Mouse (Mus musculus): ENCODE data around the gene Ceacam2. TPM values are rescaled to one million over a fixed set of nuclear protein-coding genes. Genes with fewer than 3 reads are reported as not detected.
A peak's percentile ranks its signal among the peaks of the same experiment; 100 is the strongest.
"Not testable (repeated sequence)": the region's sequence is repeated elsewhere in the genome, so short reads cannot be mapped to it uniquely, and the experiment has no call there.

Gene Ceacam2
- polyA plus RNA-seq, 1 experiment from 2014 or later, result 0.19 TPM

- H3K9ac ChIP-seq (ENCODE audit: low read depth, low read length); H3K36me3 ChIP-seq (ENCODE audit: control insufficient read depth, insufficient read depth, low read length); H3K4me3 ChIP-seq (ENCODE audit: low read depth, low read length); H3K4me1 ChIP-seq (ENCODE audit: control insufficient read depth, insufficient read depth, low read length); H3K27ac ChIP-seq (replicated peaks; ENCODE audit: low read depth, low read length); H3K27me3 ChIP-seq (replicated peaks; ENCODE audit: control insufficient read depth, insufficient read depth, low read length); H3K4me2 ChIP-seq (ENCODE audit: low read depth, low read length); H3K9me3 ChIP-seq (ENCODE audit: control insufficient read depth, low read length): not testable (repeated sequence)
- ATAC-seq (ENCODE audit: low read depth) (peak; percentile 57; the same call in 1 of the 2 replicates), DNase-seq (ENCODE audit: low spot score) (peak; percentile 36)
- WGBS, result 28% methylated on average over 5 of the region's 5 CpGs
Measured at GRCm38 (mm10) chr7:25477091-25477751, 62.4 kb downstream of the Ceacam2 start, which contains the start of gene Ceacam1. TSS of gene Ceacam1 (minus strand) at chr7:25477603.

GRCm38 (mm10) chr7:25471821-25472220 is 67.8 kb downstream of the Ceacam2 start:
- 86% methylated on average over 6 of the region's 6 CpGs for WGBS
- DNase-seq (ENCODE audit: low spot score); H3K9me3 ChIP-seq (ENCODE audit: control insufficient read depth, low read length); H3K4me3 ChIP-seq (ENCODE audit: low read depth, low read length); H3K27me3 ChIP-seq (replicated peaks; ENCODE audit: control insufficient read depth, insufficient read depth, low read length); H3K36me3 ChIP-seq (ENCODE audit: control insufficient read depth, insufficient read depth, low read length); ATAC-seq (ENCODE audit: low read depth); H3K27ac ChIP-seq (replicated peaks; ENCODE audit: low read depth, low read length); H3K4me2 ChIP-seq (ENCODE audit: low read depth, low read length); H3K4me1 ChIP-seq (ENCODE audit: control insufficient read depth, insufficient read depth, low read length); H3K9ac ChIP-seq (ENCODE audit: low read depth, low read length): not testable (repeated sequence)

Other genes with a start within 250 kb of the Ceacam2 start
- gene Pafah1b3, start 241.9 kb downstream of the Ceacam2 start, polyA plus RNA-seq (2014; fragmentation: Nextera tagmentation; extraction: Ambion mirVana), result 173 and 200 TPM in 2 replicates
- 0.77 and 1.3 TPM in 2 replicates for gene Prr19, start 238.4 kb downstream of the Ceacam2 start, polyA plus RNA-seq (2014; fragmentation: Nextera tagmentation; extraction: Ambion mirVana)
- gene Tmem145, start 233.8 kb downstream of the Ceacam2 start, polyA plus RNA-seq (2014; fragmentation: Nextera tagmentation; extraction: Ambion mirVana), result 1.7 and 2.0 TPM in 2 replicates
- 15.4 and 15.8 TPM in 2 replicates for gene Megf8, start 222.7 kb downstream of the Ceacam2 start, polyA plus RNA-seq (2014; fragmentation: Nextera tagmentation; extraction: Ambion mirVana)
- gene Cnfn, start 170.1 kb downstream of the Ceacam2 start, polyA plus RNA-seq (2014; fragmentation: Nextera tagmentation; extraction: Ambion mirVana), result 17.7 and 80.3 TPM in 2 replicates
- 4.2 and 4.9 TPM in 2 replicates for gene Lipe, start 141.1 kb downstream of the Ceacam2 start, polyA plus RNA-seq (2014; fragmentation: Nextera tagmentation; extraction: Ambion mirVana)
- gene Cxcl17, start 127.0 kb downstream of the Ceacam2 start, polyA plus RNA-seq (2014; fragmentation: Nextera tagmentation; extraction: Ambion mirVana), result 0.85 and 1.9 TPM in 2 replicates
- gene Ceacam1, start 62.3 kb downstream of the Ceacam2 start, polyA plus RNA-seq (2014; fragmentation: Nextera tagmentation; extraction: Ambion mirVana), result 2.2 and 6.3 TPM in 2 replicates
- gene Erich4, start 76.0 kb upstream of the Ceacam2 start, polyA plus RNA-seq (2014; fragmentation: Nextera tagmentation; extraction: Ambion mirVana), result not detected in 2 replicates
- 27.9 and 30.3 TPM in 2 replicates for gene Dmac2, start 79.6 kb upstream of the Ceacam2 start, polyA plus RNA-seq (2014; fragmentation: Nextera tagmentation; extraction: Ambion mirVana)
- 5.6 and 5.8 TPM in 2 replicates for gene B3gnt8, start 86.8 kb upstream of the Ceacam2 start, polyA plus RNA-seq (2014; fragmentation: Nextera tagmentation; extraction: Ambion mirVana)
- gene Bckdha, start 119.1 kb upstream of the Ceacam2 start, polyA plus RNA-seq (2014; fragmentation: Nextera tagmentation; extraction: Ambion mirVana), result 47.0 and 54.4 TPM in 2 replicates
- gene Exosc5, start 119.3 kb upstream of the Ceacam2 start, polyA plus RNA-seq (2014; fragmentation: Nextera tagmentation; extraction: Ambion mirVana), result 62.3 and 65.1 TPM in 2 replicates
- 1.9 and 3.0 TPM in 2 replicates for gene Tmem91, start 135.3 kb upstream of the Ceacam2 start, polyA plus RNA-seq (2014; fragmentation: Nextera tagmentation; extraction: Ambion mirVana)
- gene B9d2, start 140.9 kb upstream of the Ceacam2 start, polyA plus RNA-seq (2014; fragmentation: Nextera tagmentation; extraction: Ambion mirVana), result 25.1 and 27.5 TPM in 2 replicates
- 3.0 and 3.9 TPM in 2 replicates for gene Tgfb1, start 147.1 kb upstream of the Ceacam2 start, polyA plus RNA-seq (2014; fragmentation: Nextera tagmentation; extraction: Ambion mirVana)
- 25.1 and 28.0 TPM in 2 replicates for gene Ccdc97, start 179.2 kb upstream of the Ceacam2 start, polyA plus RNA-seq (2014; fragmentation: Nextera tagmentation; extraction: Ambion mirVana)
- gene Hnrnpul1, start 214.9 kb upstream of the Ceacam2 start, polyA plus RNA-seq (2014; fragmentation: Nextera tagmentation; extraction: Ambion mirVana), result 65.9 and 71.9 TPM in 2 replicates
- gene Axl, start 248.8 kb upstream of the Ceacam2 start, polyA plus RNA-seq (2014; fragmentation: Nextera tagmentation; extraction: Ambion mirVana), result 114 and 116 TPM in 2 replicates

Data from embryonic facial prominence, embryonic 14.5 days (tissue).